Mouse (Mus musculus): ENCODE results near the gene Lef1. TPM values are rescaled to one million over a fixed set of nuclear protein-coding genes. Genes with fewer than 3 reads are reported as not detected.

Gene Lef1
- total RNA-seq, 1 experiment, result 11.1 TPM

DNA sequence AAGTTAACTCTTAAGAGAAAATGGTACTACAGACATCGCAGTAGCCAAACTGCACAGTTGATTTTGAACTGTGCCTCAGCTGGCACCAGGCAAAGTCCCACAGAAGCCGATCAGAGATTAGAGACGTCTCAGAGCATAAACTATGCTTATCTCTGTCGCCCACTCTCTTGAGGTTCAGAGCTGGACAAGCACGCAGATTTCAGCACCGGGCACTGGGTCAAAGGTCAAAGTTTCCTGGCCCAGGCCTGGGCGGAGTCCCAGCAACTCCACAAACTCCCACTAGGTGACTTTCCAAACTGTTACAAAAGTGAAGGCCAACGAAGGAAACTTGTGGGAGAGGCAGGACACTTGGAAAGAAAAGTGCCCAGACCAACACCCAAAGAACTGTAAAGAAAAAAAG is 160.9 kb downstream of the Lef1 start:
- H3K27ac ChIP-seq (ENCODE audit: insufficient read depth, low read depth, low read length, poor library complexity, severe bottlenecking), result no peak overlapping the region; the same call in 1 of the 2 replicates
- in situ Hi-C loops (cut with MboI; ENCODE audit: low sequenced_read_pairs in 2 of 2, unreplicated experiment in 2 of 2), result no loop called here
- H3K9me3 ChIP-seq (ENCODE audit: control insufficient read depth, insufficient read depth, low read depth, low read length), result no peaks in the 10 kb centered on the region
- no peaks in the 10 kb centered on the region for H3K36me3 ChIP-seq (ENCODE audit: control insufficient read depth, insufficient read depth, low read length, poor library complexity, severe bottlenecking)
- H3K9ac ChIP-seq (ENCODE audit: insufficient read depth, low read depth, low read length, poor library complexity, severe bottlenecking), result peak overlapping the region; percentile 89; the same call in 1 of the 2 replicates
- H3K4me1 ChIP-seq (ENCODE audit: control insufficient read depth in 2 of 2, insufficient read depth in 2 of 2, low read length in 2 of 2, poor library complexity in 1 of 2), result peaks cover 2 to 6% of the 10 kb centered on the region in 2 experiments; a peak in 2 of 4 replicates
- peak overlapping the region; percentile 97 to 100 for H3K4me3 ChIP-seq (ENCODE audit: insufficient read depth in 1 of 2, low read depth in 1 of 2, low read length in 2 of 2, poor library complexity in 1 of 2, severe bottlenecking in 1 of 2)
- DNase-seq (ENCODE audit: low read depth, low spot score), result peak; percentile 68
- TF ChIP-seq ZC3H11A (IDR thresholded peaks at IDR 0.05; ENCODE audit: borderline replicate concordance, low read depth, low read length), result no peak
- TF ChIP-seq ZNF384 (IDR thresholded peaks at IDR 0.05; ENCODE audit: low read depth, low read length), result no peak
- no peak for TF ChIP-seq MAFK (IDR thresholded peaks at IDR 0.05; ENCODE audit: insufficient read depth, low read depth, low read length)
- TF ChIP-seq HCFC1 (IDR thresholded peaks at IDR 0.05; ENCODE audit: borderline replicate concordance, insufficient read depth, low read length), result no peak
- TF ChIP-seq CHD2 (IDR thresholded peaks at IDR 0.05; ENCODE audit: low read depth, low read length), result no peak

DNA sequence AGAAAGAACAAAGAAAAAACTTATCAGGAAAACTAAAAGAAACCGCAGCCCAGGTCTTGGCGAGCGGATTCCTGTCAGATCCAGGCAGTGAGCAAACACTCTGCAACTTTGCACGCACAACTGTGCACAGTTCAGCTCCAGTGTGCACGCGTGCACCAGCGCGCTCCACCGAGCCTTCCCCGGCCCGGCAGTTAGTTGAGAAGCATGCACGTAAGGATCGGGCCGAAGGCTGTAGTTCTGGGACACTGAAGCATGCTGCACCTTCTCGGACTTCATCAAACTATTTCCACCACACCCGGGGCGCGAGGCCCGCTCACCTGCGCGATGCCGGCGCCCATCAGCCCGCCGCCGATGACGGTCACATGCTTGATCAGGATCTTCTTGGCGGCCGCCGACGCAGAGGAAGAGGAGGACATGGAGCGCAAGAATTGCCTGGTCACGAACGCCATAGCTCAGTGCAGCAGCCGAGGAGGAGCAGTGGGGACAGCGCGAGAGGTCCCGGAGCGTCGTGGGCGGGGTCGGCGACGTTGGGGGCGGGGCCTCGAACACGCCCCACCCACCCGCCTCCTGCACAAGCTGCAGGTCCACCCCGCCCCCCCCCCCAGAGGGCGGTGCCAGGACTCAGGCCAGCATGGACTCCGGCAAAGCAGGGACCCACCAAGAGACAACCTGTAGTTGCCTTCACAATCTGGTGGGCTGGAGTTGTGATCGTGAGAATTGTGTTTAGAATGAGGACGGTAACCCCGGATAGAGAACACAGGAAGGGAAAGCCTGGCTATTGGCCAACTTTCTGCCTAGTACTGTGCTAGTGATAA is 161.5 kb downstream of the Lef1 start, which contains the start of gene Hadh:
Gene Hadh (minus strand): TSS at position 543 of the 815 bp plus-strand sequence.
- peak within 1 kb of the TSS; percentile 97 to 100 for H3K4me3 ChIP-seq (ENCODE audit: insufficient read depth in 1 of 2, low read depth in 1 of 2, low read length in 2 of 2, poor library complexity in 1 of 2, severe bottlenecking in 1 of 2)
- H3K4me1 ChIP-seq (ENCODE audit: control insufficient read depth in 2 of 2, insufficient read depth in 2 of 2, low read length in 2 of 2, poor library complexity in 1 of 2), result peaks cover 2 to 6% of the 10 kb centered on the region in 2 experiments; a peak in 2 of 4 replicates
- peak within 1 kb of the TSS; percentile 89 for H3K9ac ChIP-seq (ENCODE audit: insufficient read depth, low read depth, low read length, poor library complexity, severe bottlenecking)
- no peaks in the 10 kb centered on the region for H3K9me3 ChIP-seq (ENCODE audit: control insufficient read depth, insufficient read depth, low read depth, low read length)
- in situ Hi-C loops (cut with MboI; ENCODE audit: low sequenced_read_pairs in 2 of 2, unreplicated experiment in 2 of 2), result no loop called here
- H3K36me3 ChIP-seq (ENCODE audit: control insufficient read depth, insufficient read depth, low read length, poor library complexity, severe bottlenecking), result no peaks in the 10 kb centered on the region
- TF ChIP-seq MAFK (IDR thresholded peaks at IDR 0.05; ENCODE audit: insufficient read depth, low read depth, low read length), result no peak
- TF ChIP-seq CHD2 (IDR thresholded peaks at IDR 0.05; ENCODE audit: low read depth, low read length), result no peak
- no peak for TF ChIP-seq ZNF384 (IDR thresholded peaks at IDR 0.05; ENCODE audit: low read depth, low read length)
- TF ChIP-seq HCFC1 (IDR thresholded peaks at IDR 0.05; ENCODE audit: borderline replicate concordance, insufficient read depth, low read length), result no peak
- TF ChIP-seq ZC3H11A (IDR thresholded peaks at IDR 0.05; ENCODE audit: borderline replicate concordance, low read depth, low read length), result no peak
- H3K27ac ChIP-seq (ENCODE audit: insufficient read depth, low read depth, low read length, poor library complexity, severe bottlenecking), result no peak within 1 kb of the TSS; the same call in 1 of the 2 replicates
- DNase-seq (ENCODE audit: low read depth, low spot score), result peak; percentile 78

DNA sequence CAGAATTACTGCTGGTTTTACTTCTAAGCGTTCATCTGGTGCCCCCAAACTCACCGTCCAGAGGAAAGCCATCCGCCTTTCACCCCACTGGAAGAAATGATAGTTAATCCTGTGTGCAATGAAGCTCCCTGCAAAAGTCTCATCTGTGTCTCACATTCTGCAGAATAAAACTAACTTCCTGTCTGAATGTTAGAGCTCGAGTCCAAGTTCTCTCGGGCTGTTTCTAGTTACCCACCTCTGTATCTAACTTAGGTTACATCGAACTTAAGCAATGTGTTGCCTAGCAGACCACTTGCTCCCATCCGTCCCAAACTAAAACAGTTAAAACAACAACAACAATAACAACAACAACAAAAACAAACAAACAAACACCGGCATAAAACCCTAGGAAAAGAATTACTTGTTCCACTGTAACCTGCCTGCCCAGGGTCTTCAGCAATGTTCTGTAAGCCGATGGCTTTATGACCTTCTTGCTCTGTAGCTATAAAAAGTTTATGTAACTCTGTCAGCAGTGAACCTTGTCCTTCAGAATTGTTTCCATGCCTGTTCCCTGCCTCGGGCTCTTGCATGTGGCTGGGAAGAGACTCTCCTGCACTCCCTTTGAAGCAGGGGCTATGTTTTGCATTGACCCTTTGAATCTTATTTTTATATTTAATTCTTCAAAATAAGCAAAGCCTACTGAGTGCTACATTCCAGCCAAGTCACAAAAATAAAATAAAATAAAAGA is 162.3 kb downstream of the Lef1 start:
- DNase-seq (ENCODE audit: low read depth, low spot score), result no peak
- Histone ChIP-seq H3K4me1 (ENCODE audit: control insufficient read depth in 2 of 2, insufficient read depth in 2 of 2, low read length in 2 of 2, poor library complexity in 1 of 2) (peaks cover 2 to 6% of the 10 kb centered on the region in 2 experiments; a peak in 2 of 4 replicates), H3K4me3 (ENCODE audit: insufficient read depth in 1 of 2, low read depth in 1 of 2, low read length in 2 of 2, poor library complexity in 1 of 2, severe bottlenecking in 1 of 2) (peak overlapping the region; percentile 13 to 59; a peak in 3 of 4 replicates), H3K36me3 (ENCODE audit: control insufficient read depth, insufficient read depth, low read length, poor library complexity, severe bottlenecking) (no peaks in the 10 kb centered on the region), H3K9ac (ENCODE audit: insufficient read depth, low read depth, low read length, poor library complexity, severe bottlenecking) (peak overlapping the region; percentile 64; the same call in 1 of the 2 replicates), H3K9me3 (ENCODE audit: control insufficient read depth, insufficient read depth, low read depth, low read length) (no peaks in the 10 kb centered on the region), H3K27ac (ENCODE audit: insufficient read depth, low read depth, low read length, poor library complexity, severe bottlenecking) (no peak overlapping the region)
- TF ChIP-seq MAFK (IDR thresholded peaks at IDR 0.05; ENCODE audit: insufficient read depth, low read depth, low read length) (no peak), HCFC1 (IDR thresholded peaks at IDR 0.05; ENCODE audit: borderline replicate concordance, insufficient read depth, low read length) (no peak), ZC3H11A (IDR thresholded peaks at IDR 0.05; ENCODE audit: borderline replicate concordance, low read depth, low read length) (no peak), ZNF384 (IDR thresholded peaks at IDR 0.05; ENCODE audit: low read depth, low read length) (no peak), CHD2 (IDR thresholded peaks at IDR 0.05; ENCODE audit: low read depth, low read length) (no peak)
- in situ Hi-C loops (cut with MboI; ENCODE audit: low sequenced_read_pairs in 2 of 2, unreplicated experiment in 2 of 2), result no loop called here

Other genes starting within 250 kb of the Lef1 start
- gene Hadh, start 161.6 kb downstream of the Lef1 start, total RNA-seq (2012; rRNA removed), result 44.2 and 64.1 TPM in 2 replicates
- 1.7 and 2.6 TPM in 2 replicates for gene Cyp2u1, start 192.8 kb downstream of the Lef1 start, total RNA-seq (2012; rRNA removed)

Measured in ES-E14 (cell line).